Comparison of ENCODE assay signal across 16 mouse cellular contexts in genomic region chr17:31264372-31264771, GRCm38 (mm10). TPM values are rescaled to one million over a fixed set of nuclear protein-coding genes. Genes with fewer than 3 reads are reported as not detected.
"Had no signal": no experiment of that assay in that cellular context is flagged by ENCODE, and none has a peak within 500 bp of the region (broad histone marks: within the 10 kb centered on the region; RNA-seq: fewer than 3 reads in every experiment).

No protein-coding gene starts in this region.

- ATAC-seq: lung, postnatal 0 days had no signal

- H3K27ac ChIP-seq: layer of hippocampus, adult 2 months; limb, embryonic 13.5 days; liver, embryonic 14.5 days; neural tube, embryonic 15.5 days had no signal

- DNase-seq: kidney, adult 18-20 months; kidney, postnatal 10 days; kidney, postnatal 4 days; lung, adult 2 months; thymus, adult 2 months; thymus, postnatal 36 days had no signal

- H3K36me3 ChIP-seq: limb, embryonic 13.5 days; neural tube, embryonic 15.5 days had no signal

- H3K9me3 ChIP-seq: limb, embryonic 13.5 days; neural tube, embryonic 15.5 days had no signal

- H3K27me3 ChIP-seq: limb, embryonic 13.5 days; neural tube, embryonic 15.5 days had no signal

- H3K4me2 ChIP-seq: limb, embryonic 13.5 days; midbrain, embryonic 11.5 days; neural tube, embryonic 15.5 days had no signal

- H3K9ac ChIP-seq: limb, embryonic 13.5 days; liver, embryonic 14.5 days; neural tube, embryonic 15.5 days had no signal

- H3K4me1 ChIP-seq: neural tube, embryonic 15.5 days had no signal

- H3K4me3 ChIP-seq: layer of hippocampus, adult 2 months; limb, embryonic 13.5 days; myocyte; neural tube, embryonic 15.5 days had no signal

RNA-seq across cellular contexts. Expression of gene Rsph1, which starts 12.8 kb away (rescaled TPM):
- total RNA-seq: liver, adult 2 months had no signal
- polyA plus RNA-seq: liver, adult 2 months had no signal

RNA-seq across cellular contexts. Expression of gene Ubash3a, which starts 56.7 kb away (rescaled TPM):
- total RNA-seq: left cerebral cortex, postnatal 36 days; midbrain, postnatal 0 days had no signal
- polyA plus RNA-seq: midbrain, embryonic 11.5 days; midbrain, postnatal 0 days; myocyte; neural tube, embryonic 15.5 days had no signal
